Mouse (Mus musculus) hematopoietic stem cell, adult 5-6 weeks (primary cell): ENCODE results near the gene Cfap43. TPM values are rescaled to one million over a fixed set of nuclear protein-coding genes. Genes with fewer than 3 reads are reported as not detected.
A peak's percentile ranks its signal among the peaks of the same experiment; 100 is the strongest.

Experiments used
- ATAC-seq, 2 experiments: fragments of 125-278 bp in 1 of 2; replicated peaks in 1 of 2; 2 replicates each; pipeline ENCODE4 v1.8.0; 2016 to 2017; ENCODE audit warnings: inconsistent platforms in 2 of 2, mild to moderate bottlenecking in 2 of 2, moderate number of reproducible peaks in 2 of 2, low read depth in 1 of 2, moderate TSS enrichment in 1 of 2; ENCODE audit not compliant: low FRiP score in 2 of 2, poor library complexity in 2 of 2, severe bottlenecking in 2 of 2, insufficient read depth in 1 of 2, low TSS enrichment in 1 of 2
- total RNA-seq: library from RNA; stranded (forward); fragments of 172-1452, 232-1000 nt; gene quantifications from 2 replicates; pipeline ENCODE4 v1.2.3, GENCODE M21; 2017

Gene Cfap43
- total RNA-seq, 1 experiment from 2014 or later = 0.10 TPM

DNA sequence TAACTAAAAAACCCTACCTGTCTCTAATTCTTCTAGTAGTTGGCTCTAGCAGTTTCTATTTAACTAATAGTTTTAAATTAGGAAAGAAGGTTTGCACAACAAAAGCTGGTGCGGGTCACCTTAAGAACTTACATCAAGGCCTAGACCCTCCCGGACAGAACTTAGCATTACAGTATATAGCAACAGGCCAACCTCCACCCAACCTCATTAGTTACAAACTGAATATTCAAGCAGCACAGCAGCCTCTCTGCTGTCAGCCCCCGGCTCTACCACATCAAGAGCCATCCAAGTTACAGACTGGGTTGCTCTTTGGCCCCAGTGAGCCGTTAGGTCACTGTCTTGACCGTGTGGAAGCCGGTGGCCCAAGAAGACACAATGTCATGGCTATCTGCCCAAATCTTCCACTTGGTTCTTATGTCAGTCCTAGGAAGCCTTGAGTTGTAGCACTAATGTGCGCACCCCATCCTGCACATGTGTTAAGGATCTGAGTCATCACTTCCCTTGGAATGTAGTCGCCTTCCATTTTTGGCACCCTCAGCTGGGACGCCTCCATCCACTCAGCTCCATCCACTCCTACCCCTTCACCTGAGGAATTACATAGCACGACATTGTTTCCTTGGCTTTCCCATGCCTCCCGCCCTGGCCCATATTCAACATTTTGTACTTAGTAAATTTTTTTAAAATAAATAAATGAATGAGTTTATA lies 128.6 kb downstream of the Cfap43 start:
- no peak for ATAC-seq

DNA sequence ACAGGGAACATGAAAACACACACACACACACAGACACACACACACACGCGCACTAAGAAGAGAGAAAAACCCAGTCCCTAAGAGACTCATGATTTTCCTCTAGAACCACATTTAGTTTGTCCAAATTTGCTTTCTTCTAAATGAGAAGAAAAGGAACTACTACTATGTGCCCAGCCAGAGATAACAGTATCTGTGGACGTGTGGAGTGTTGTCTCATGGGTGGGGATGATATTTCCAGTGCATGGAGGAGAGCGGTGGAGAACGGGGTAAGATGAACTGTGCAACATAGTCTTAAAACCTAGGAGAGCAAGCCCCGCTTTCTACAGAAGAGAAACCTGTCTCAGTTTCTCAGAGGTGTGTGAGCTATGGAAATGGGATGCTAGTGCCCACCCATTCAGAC lies 135.2 kb downstream of the Cfap43 start:
- no peak for ATAC-seq

DNA sequence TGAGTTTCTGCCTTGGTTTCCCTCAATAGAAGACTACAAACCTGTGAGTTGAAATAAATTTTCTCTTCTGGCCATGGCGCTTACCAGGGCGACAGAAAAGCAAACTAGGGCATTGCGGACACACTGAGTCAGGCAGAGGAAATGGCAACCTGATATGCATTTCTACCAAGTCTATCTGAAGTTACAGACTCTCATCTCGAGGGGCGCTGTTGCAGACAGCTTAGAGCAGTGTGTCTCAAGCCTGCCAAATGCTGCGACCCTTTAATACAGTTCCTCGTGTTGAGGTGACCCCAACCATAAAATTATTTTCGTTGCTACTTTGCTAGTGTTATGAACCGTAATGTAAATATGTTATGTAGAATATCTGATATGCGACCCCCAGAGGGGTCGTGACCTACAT lies 138.1 kb downstream of the Cfap43 start:
- ATAC-seq = no peak

DNA sequence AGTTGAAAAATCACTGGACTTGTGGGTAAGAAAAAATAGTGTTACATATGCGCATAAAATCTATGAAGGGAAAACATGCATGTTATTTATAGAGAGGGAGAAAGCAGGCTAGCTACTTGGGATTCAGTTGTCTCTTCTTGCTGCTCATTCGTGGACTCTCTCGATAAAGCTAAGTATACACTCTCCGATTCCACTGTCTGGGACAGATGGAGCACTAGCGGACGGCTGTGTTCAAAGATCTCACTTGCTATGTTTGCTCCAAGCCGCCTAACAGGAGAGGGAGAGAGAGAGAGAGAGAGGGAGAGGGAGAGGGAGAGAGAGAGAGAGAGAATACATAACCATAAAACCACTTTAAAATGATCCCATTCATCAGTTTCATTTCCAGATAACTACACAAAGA lies 138.9 kb downstream of the Cfap43 start:
- no peak for ATAC-seq

DNA sequence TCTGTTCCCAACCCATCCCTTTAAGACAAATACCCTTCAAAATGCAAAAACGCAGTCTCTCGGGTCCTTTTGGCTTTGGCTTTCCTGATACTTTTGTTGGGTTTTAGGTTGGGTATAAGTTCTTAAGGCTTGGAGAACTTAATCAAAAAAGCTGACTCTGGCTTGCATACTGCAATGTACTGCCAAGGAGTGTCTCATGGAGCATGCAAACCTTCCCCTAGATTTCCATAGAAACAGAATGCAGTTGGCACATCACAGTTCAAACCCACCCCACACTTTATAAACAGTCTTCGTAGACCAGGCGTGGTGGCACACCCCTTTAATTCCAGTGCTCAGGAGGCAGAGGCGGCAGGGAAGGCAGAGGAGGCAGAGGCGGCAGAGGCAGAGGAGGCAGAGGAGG lies 141.2 kb downstream of the Cfap43 start:
- ATAC-seq = no peak

DNA sequence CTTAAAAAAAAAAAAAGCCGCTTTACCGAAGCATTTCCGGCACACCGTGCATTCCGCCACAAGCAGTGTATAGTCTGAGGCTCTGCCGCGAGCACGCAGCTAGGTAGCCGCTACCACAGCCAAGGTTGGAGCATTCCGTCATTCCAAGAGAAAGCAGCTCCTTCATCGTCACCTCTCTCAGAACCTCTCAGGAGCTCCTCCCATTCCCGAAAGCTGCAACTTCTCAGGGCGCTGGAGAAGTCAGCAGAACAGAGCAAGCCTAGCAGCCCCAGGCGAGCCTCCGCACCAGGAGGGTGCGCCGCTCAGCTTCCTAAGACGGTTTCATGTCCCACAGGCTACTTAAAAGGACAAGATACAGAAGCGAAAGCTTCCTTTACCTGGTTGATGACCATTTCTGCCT lies 163.5 kb downstream of the Cfap43 start:
- no peak for ATAC-seq

DNA sequence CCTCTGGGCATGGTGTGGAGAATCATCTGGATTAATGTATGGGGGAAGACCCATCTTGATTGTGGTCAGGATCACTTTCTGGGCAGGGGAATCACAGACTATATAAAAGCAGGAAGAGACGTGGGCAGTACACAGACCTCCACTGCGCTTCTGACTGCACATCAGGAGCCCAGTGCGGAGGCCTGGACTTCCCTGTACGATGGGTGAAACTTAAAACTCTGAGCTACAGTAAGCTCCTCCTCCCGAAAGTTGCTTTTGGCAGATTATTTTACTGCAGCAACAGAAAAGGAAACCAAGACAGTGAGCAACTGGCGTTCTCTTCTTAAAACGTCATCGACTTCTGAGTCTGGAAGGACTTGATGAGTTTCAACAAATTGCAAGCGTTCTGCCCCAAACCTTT lies 164.2 kb downstream of the Cfap43 start:
- ATAC-seq = peak in 1 of 2 experiments; percentile 42; a peak in 3 of 4 replicates

DNA sequence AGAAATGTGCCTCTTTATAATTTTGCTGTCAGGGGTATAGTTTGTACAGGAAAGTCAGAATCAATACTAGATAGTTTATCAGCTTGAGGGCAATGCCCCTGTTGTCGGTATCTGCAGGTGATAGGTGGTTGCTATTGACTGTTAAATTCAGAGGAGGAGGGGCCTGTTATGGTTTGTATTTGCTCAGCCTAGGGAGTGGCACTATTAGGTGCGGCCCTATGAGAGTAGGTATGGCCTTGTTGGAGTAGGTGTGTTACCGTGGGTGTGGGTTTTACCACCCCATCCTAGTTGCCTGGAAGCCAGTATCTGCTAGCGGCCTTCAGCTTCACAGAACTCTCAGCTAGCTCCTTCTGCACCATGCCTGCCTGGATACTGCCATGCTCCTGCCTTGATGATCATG lies 165.2 kb downstream of the Cfap43 start:
- ATAC-seq = no peak

DNA sequence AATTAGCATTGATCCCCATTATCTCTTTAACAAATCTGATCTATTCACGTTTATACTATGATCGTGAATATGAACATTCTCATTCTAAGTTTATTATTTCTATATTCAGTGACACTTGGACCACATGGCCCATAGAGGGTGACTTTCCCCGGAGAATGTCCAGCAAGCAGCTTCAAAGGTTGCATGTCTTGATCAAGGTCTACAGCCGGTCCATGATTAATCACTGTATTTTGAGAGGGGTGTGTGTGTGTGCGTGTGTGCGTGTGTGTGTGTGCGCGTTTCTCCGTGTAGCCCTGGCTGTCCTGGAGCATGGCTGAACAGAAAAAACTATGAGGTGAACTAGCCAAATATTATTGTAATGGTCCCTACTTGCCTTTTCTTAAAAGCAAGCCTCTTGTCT lies 166.6 kb downstream of the Cfap43 start:
- ATAC-seq = no peak

DNA sequence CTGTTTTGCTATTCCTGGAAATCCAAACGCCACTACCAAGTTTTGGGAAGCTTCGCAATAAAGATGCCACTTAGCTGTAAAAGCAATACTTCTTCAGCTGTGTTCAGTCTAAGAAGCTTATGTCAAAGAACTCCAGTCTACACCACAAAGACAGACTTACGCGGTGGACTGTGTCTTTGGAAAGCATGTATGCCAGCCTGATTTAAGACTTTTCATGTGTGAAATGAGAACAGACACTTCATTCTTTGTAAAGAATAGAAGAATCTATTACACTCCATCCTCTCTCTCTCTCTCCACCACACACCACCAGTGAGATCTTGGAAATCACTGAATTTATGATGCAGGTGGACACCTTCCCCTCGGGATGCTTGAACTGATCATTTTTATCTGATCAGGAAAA lies 168.7 kb downstream of the Cfap43 start:
- no peak for ATAC-seq

DNA sequence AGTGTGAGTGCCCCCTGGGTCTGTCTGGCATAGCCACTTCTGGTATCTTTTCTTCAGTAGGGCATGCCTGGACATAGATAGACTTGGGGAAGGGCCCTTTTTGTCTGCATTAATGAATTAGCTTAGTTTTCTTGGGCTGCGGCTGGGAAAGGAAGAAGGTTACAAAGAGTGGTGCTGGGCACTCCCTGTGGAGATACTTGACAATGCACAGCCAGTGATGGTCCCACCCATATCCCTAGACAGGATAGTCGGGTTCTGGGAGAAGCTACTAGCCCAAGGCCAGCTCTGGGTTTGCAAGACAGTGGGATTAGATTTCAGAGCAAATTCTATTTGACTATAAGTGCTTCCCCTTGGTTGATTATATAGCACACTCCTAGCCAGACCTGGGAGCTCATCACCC lies 170.1 kb downstream of the Cfap43 start:
- no peak for ATAC-seq

DNA sequence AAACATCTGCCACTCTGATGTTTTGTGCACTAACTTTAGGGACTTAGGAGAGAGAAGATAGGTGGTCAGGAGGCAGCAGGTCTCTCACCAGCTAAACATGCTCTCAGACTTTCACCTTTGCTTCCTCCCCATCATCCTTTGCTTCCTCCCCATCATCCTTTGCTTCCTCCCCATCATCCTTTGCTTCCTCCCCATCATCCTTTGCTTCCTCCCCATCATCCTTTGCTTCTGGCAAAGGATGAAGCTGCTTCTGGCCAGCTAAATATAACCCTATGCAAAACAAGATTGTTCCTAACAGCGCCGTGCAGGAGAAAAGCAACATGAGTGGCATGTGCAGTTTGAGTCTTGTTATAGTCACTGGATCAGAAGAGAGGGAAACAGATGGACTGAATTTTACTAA lies 172.0 kb downstream of the Cfap43 start:
- ATAC-seq = no peak

DNA sequence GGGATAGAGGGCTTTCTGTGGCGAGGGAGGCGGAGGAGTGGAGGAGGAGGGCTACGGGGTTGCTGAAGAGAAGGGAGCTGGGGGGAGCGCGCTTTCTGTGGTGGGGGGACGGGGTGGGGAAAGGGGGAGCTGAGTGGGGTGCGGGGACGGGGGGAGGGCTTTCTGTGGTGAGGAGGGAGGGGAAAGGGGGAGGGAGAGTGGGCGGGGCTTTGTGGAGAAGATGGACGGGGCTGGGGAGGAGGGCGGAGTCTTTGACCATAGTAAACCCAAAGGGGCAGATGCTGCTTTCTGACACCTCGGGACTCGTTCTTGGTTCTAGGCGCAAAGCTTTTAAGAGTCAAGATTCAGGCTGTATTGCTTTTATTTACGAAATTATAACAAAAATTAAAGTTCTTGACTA lies 187.2 kb downstream of the Cfap43 start:
- ATAC-seq = no peak

DNA sequence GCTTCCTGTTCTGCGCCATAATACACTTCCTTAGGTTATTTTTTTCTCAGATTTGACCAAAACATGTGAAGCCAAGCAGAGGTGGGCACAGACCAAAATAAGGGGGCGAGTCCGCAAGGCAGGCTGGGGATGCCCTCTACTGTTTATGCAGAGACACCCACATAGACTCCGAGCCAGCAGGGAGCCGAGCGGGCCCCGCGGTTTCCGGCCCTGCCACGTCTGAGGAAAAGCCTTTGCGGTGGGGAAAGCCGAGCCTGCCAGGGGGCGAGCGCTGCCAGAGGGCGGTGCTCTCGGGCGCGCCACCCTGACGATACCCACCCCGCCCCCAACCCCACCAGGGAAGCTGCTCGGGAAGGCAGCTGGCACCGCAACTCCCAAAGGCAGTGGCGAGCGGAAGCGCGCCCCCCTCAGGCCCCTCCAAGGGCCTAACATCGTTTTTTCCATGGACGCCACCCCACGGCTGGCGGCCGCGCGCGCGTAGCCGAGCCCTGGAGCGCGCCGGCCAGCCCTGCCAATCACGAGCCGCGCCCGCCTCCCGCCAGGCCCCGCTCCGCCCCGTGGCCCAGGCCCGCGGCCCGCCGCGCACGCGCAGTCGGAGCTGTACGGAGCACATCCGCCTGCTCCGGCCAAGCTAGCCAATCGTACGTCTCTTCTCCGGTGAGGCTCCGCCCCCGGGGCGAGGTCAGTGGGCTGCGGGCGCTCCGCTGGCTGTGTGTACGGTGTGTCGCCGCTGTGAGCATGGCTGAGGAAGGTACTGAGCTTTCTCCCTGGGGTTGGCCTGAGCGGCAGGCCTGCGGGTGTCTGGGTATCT lies 187.8 kb downstream of the Cfap43 start, which contains the start of gene Sfr1:
TSS of gene Sfr1 (plus strand) at position 612 of the 811 bp plus-strand sequence.
- ATAC-seq = peak; percentile 88 to 92

DNA sequence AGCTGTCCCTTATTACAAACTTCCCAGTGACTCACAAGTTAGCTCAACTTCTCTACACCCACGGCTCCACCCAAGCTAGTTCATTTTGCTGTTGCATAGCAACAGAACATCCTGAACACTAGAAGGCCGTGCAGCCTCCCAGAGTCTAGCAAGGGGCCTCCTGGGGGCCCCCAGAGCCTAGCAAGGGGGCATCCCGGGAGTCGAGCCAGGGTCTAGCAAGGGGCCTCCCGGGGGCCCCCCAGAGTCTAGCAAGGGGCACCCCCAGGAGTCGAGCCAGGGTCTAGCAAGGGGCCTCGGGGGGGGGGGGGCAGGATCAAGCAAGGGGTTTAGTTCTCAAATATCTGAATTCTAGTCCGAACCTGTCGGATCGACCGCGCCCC lies 188.4 kb downstream of the Cfap43 start:
- peak; percentile 63 to 67 for ATAC-seq

DNA sequence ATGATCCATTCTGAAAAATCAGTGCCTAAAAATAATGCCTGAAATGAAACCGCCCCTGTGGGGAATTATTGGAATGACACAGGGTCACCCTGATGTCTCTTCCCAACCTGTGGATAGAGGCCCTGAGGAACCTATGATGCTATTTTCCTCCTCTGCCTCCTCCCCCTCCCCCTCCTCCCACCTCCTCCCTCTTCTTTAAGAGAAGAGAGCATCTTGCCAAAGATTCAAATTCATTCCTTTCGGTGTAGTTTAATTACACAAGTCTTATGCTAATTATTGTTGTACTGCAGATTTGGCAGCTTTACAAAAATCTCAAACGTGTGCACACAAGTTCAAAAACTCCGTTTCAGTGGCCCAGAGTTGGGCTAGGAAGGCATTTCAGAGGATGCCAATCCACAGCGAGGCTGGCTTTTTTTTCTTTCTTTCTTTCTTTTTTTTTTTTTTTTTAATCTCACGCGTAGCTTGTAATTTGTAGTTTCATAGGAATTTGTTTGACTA lies 193.4 kb downstream of the Cfap43 start:
- ATAC-seq = no peak

DNA sequence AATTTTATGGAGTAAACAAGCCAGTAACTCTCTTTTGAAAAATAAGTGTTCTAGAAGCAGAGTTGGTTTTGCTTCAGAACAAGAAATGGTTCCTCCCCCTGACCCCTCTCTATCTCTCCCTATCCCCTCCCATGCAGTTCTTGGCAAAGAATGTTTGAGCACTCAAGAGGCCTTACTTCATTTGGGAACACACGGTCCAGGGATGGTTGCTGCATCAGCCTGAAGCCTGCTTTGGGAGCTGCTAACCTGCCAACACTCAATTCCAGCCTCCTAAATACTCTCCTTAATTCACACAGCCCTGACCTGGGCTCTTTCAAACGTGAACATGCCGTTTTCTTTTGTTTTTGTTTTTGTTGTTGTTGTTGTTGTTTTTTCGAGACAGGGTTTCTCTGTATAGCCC lies 194.2 kb downstream of the Cfap43 start:
- no peak for ATAC-seq

DNA sequence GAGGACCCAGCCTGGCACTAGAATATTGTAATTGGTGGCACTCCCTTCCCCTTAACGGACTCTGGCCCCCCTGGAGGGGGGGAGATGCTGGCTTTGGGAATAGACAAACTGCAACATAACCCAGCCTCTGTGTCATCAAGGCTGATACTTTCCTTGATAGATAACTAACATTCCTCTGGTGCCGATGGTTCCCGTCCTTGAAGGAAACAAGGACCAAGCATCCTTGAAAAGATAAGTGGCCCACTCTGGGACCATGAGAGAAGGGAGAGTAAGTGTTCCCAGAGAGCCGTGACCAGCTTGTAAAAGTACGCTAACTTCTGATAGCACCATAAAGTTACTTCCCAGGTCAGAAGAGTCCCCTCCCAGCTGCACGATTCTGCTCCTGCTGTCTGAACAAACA lies 196.6 kb downstream of the Cfap43 start:
- no peak for ATAC-seq

DNA sequence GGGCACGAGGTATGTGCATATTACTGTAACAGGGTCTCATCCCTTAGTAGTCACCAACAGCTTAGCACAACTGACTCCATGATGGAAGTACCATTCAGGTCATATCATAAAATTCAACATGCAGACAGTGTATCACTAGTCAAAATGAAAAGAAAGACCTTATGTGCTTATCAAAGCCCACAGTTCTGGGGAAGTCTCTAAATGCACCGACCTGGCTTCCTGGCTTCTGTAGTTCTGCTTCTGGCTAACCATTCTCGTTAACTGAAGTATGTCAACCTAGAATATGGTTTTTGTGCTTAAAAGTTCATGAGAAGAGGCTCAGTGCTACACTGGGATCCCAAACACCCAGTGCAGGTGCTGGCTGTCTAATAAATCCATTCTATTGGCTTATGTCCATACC lies 199.9 kb downstream of the Cfap43 start:
- no peak for ATAC-seq
